Mouse (Mus musculus) urinary bladder, adult 2 months (tissue): ENCODE measurements around the gene Dusp16. TPM values are rescaled to one million over a fixed set of nuclear protein-coding genes. Genes with fewer than 3 reads are reported as not detected.
"Not testable (repeated sequence)": the region's sequence is repeated elsewhere in the genome, so short reads cannot be mapped to it uniquely, and the experiment has no call there.

Source experiments
- DNase-seq: peaks from one replicate; pipeline ENCODE4 v3.0.0; 2022; ENCODE audit warnings: low spot score
- polyA plus RNA-seq: library from polyadenylated mRNA; depleted of rRNA; stranded (reverse); fragments of >200 nt; gene quantifications from 2 replicates; pipeline ENCODE4 v1.2.3, GENCODE M21; 2012

Gene Dusp16
- polyA plus RNA-seq, 1 experiment = 34.6 TPM

GRCm38 (mm10) chr6:134700451-134701210 lies 91.8 kb downstream of the Dusp16 start:
- no peak for DNase-seq

- no peak for DNase-seq
Observed at GRCm38 (mm10) chr6:134698243-134698642, 94.2 kb downstream of the Dusp16 start.

GRCm38 (mm10) chr6:134696554-134696953 lies 95.9 kb downstream of the Dusp16 start:
- DNase-seq = no peak

- no peak for DNase-seq
Observed at GRCm38 (mm10) chr6:134696146-134696545, 96.3 kb downstream of the Dusp16 start.

- no peak for DNase-seq
Observed at GRCm38 (mm10) chr6:134695625-134696024, 96.8 kb downstream of the Dusp16 start.

GRCm38 (mm10) chr6:134694988-134695387 lies 97.4 kb downstream of the Dusp16 start:
- no peak for DNase-seq

DNA sequence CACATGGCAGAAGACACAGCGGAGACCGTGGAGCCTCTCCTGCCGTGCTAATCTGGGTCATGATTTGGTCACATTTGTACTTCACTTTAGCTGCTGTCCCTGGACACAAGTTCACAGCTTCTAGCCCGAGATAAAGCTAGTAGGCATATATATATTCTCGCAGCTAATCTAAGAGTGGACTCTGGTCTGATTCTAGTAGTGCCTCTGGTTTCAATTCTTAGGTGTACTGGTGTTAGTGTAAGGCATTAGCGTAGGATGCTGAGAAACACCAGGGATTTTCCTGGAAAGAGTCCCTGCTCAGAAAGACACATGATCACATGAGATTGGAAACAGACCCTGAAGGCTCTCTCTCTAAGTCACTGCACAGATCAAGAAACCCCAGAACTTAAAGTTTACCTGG lies 97.9 kb downstream of the Dusp16 start:
- no peak for DNase-seq

DNA sequence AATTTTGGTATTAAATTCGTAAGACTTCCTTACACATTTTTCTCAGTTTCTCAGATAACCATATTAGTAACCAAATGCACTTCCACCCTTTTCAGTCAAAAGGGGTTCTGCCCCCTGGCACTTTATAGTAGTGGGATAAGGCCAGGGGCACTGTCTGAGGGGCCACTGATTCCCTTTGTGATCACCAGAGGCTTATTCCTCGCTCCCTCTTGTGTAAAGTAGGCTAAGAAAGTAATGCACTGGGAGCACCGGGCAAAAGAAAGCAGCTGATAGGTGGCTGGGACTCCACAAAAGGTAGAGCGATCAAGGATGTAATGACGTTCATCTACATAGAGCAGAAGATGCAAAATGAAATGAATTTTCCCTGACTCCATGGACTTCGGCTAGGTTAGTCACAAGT lies 106.9 kb downstream of the Dusp16 start:
- DNase-seq = no peak

GRCm38 (mm10) chr6:134685040-134685439 lies 107.4 kb downstream of the Dusp16 start:
- no peak for DNase-seq

GRCm38 (mm10) chr6:134684354-134684915 lies 108.0 kb downstream of the Dusp16 start:
- DNase-seq = no peak

DNA sequence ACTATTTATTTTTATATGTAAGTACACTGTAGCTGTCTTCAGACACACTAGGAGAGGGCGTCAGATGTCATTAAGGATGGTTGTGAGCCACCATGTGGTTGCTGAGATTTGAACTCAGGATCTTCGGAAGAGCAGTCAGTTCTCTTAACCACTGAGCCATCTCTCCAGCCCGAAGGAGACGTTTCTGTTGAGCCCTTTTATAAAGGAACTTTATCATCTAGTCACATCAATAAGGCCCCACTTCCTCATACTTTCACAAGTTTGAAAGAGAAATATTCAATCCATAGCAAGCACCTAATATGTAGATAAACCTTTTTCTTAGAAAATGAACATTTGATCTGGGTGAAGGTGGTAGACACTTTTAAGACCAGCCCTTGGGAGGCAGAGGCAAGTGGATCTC lies 113.1 kb downstream of the Dusp16 start:
- not testable (repeated sequence) for DNase-seq

DNA sequence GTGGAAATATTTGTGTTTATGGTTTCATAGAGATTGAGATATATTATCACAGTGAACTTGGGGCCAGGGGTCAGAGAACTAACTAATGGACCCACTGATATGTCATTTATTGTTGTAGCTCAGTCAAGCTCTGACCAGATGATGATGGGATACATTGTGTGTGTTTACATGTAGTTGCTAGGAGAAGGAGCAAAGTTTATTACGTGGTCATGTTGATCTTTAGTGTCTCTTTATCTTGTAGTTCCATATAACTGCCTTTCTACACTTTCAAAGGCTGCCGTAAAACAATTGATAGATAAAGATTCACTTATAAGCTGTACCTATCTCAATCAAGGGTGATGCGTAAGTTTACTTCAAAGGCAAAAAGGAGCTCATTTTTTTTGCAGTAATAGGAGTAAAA lies 114.4 kb downstream of the Dusp16 start:
- no peak for DNase-seq

GRCm38 (mm10) chr6:134677504-134677903 lies 114.9 kb downstream of the Dusp16 start:
- no peak for DNase-seq

GRCm38 (mm10) chr6:134673712-134674111 lies 118.7 kb downstream of the Dusp16 start:
- DNase-seq = not testable (repeated sequence)

GRCm38 (mm10) chr6:134670881-134671411 lies 121.5 kb downstream of the Dusp16 start:
- no peak for DNase-seq

DNA sequence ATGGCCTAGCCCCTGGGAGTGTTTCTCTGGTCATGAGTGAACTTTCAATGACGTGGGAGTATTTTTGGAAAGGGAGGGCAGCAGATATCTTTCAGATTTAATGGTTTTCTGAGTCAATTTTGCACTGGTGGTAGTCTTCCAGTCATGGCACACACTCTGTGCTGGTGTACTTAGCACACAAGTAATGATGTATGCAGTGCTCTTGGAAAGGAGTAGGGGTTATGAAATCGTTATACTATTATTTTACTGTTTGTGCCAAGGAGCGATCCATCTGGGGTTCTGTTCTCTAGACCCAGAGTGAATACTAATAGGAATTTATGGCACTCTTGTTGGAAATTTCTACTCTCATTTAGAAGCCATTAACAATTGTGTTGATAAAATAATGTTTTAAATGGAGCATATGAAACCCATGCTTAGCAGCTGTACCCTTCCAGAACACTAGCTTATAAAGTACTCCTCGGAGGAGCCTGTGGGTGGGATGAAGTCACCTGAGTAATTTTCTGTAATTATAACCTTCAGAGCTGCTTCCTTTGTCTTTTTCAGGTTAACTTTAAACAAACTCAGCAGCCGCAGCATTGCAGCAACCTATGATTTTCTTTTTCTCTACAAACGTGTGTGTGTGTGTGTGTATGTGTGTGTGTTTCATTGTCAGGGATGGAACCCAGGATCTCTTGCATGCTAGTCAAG lies 123.1 kb downstream of the Dusp16 start:
- no peak for DNase-seq

- DNase-seq = no peak
Observed at GRCm38 (mm10) chr6:134668519-134668918, 123.9 kb downstream of the Dusp16 start.

DNA sequence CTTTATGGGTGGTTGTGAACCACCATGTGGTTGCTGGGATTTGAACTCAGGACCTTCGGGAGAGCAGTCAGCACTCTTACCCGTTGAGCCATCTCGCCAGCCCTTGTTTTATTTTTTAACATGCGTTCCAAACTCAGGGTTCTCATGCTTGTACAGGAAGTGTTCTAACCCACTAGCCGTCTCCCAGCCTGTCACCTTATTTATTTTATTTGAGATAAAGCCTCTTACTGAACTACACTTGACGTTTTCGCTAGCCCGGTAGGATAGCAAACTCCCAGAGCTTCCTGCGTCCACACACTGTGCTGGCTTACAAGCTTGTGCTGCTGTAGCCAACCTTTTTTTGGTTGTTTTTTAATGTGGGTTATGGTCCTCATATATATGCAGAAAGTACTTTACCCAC lies 126.6 kb downstream of the Dusp16 start:
- no peak for DNase-seq
